Mouse (Mus musculus): Measurements from ENCODE around the gene Ampd3.

DNA sequence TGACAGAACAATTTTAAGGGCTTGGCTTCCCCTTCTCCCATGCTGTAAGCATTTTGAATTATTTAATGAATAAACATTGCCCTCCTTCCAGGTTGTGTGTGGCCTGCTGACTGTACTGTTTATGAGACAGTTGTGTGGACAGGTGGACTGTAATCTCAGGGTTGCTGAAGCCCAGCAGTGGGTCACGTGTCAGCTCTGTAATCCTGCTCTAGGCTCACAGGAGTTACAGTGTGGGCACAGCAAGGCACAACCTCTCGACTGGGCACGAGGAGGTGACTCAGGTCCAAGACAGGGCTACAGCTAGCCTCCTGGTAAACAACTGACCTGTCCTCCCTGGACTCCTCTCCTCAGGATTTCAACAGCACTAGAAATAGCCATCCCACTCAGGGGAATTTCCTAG, 4.3 kb downstream of the Ampd3 start:
- no peak for TF ChIP-seq CTCF (IDR thresholded peaks at IDR 0.05; ENCODE audit: control insufficient read depth, insufficient read depth, insufficient replicate concordance, low read depth, low read length)
- TF ChIP-seq POLR2A (IDR thresholded peaks at IDR 0.05; ENCODE audit: control insufficient read depth, low read depth, low read length), result no peak

Data from testis, adult 2 months (tissue).